Mouse (Mus musculus) forebrain, embryonic 11.5 days (tissue): ENCODE results near the gene Fpr2. TPM values are rescaled to one million over a fixed set of nuclear protein-coding genes. Genes with fewer than 3 reads are reported as not detected.

Experiments used
- ATAC-seq: fragments of 200-750 bp; cut with Nextera tagmentation; replicated peaks from 2 replicates; pipeline ENCODE4 v1.8.0; 2017; ENCODE audit warnings: moderate TSS enrichment; ENCODE audit not compliant: low FRiP score
- DNase-seq: peaks from one replicate; pipeline ENCODE4 v3.0.0-alpha.2; 2017; ENCODE audit warnings: low spot score
- H3K27ac ChIP-seq: fragments of 300-500 bp; sonication (generic); 2 replicates; pipeline ENCODE4 v1.5.1; 2014; ENCODE audit warnings: low read depth, low read length
- H3K27me3 ChIP-seq: fragments of 300-500 bp; sonication (generic); 2 replicates; pipeline ENCODE4 v1.6.1; 2014; ENCODE audit warnings: mild to moderate bottlenecking, low read length, mixed read lengths; ENCODE audit not compliant: control insufficient read depth, insufficient read depth
- H3K36me3 ChIP-seq: fragments of 300-500 bp; sonication (generic); 2 replicates; pipeline ENCODE4 v1.6.1; 2014; ENCODE audit warnings: mild to moderate bottlenecking, low read length, moderate library complexity, mixed read lengths; ENCODE audit not compliant: control insufficient read depth, insufficient read depth
- H3K4me1 ChIP-seq: fragments of 300-500 bp; sonication (generic); replicated peaks from 2 replicates; pipeline ENCODE4 v1.6.1; 2014; ENCODE audit warnings: low read length, mixed read lengths; ENCODE audit not compliant: control insufficient read depth, insufficient read depth
- H3K4me2 ChIP-seq: fragments of 300-500 bp; sonication (generic); 2 replicates; pipeline ENCODE4 v1.6.1; 2014; ENCODE audit warnings: low read depth, mild to moderate bottlenecking, low read length, moderate library complexity, mixed read lengths; ENCODE audit not compliant: severe bottlenecking
- H3K4me3 ChIP-seq: fragments of 300-500 bp; sonication (generic); 2 replicates; pipeline ENCODE4 v1.5.1; 2014; ENCODE audit warnings: low read depth, low read length
- H3K9ac ChIP-seq: fragments of 300-500 bp; sonication (generic); 2 replicates; pipeline ENCODE4 v1.6.1; 2014; ENCODE audit warnings: low read length
- H3K9me3 ChIP-seq: fragments of 300-500 bp; sonication (generic); 2 replicates; pipeline ENCODE4 v1.6.1; 2016; ENCODE audit warnings: low read length, mixed read lengths; ENCODE audit not compliant: control insufficient read depth
- whole genome bisulfite sequencing: fragments of 180-500 bp; shearing (Covaris S2); extraction: QIAGEN DNeasy Blood & Tissue Kit; methylation state at CpG from one replicate; pipeline ENCODE4 v1.1.7; 2014; 5-methylcytosine and 5-hydroxymethylcytosine counted together
- polyA plus RNA-seq: library from polyadenylated mRNA; unstranded; fragments of >200 nt; fragmentation: Nextera tagmentation; extraction: Ambion mirVana; gene quantifications from 2 replicates; pipeline ENCODE4 v1.2.1, GENCODE M21; 2014

The Fpr2 gene
- polyA plus RNA-seq, 1 experiment from 2014 or later, result not detected

DNA sequence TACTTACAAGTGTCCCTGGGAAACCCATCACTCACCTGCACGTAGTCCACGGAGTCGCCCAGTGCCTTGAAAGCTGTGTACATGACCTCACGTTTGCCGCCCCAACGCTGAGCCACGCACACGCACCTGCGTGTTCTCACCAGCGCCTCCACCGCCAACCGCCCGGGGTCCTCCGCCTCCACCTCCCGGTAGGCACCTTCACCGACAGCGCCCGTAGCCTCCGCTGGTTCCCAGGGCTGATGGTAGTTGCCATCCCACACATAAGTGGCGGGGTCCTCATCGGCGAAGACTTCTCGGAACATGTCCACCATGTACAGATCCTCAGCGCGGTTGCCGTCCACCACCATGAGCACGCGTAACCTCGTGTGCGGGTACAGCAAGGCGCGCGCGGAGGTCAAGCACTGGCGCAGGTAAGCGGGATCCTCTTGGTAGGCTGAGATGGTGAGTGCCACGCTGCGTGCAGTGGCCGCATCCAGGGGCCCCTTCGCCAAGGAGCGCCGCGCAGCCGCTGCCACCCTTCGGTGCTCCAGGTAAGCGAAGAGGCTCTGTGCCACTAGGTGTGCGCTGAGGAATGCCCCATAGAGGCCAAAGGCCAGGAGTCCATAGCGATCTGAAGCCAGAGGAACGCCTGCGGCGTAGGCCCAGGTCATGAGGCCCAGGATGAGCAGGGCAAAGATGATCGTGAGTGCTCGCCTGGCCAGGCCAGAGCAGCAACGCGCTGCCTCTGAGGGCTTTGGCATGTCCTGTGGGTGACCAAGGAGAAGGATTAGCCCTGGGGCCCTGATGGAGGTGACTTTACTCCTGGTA lies 37.5 kb upstream of the Fpr2 start:
- Histone ChIP-seq H3K4me3 (no peak overlapping the region), H3K27ac (no peak overlapping the region)
- WGBS, result 17% methylated on average over 54 of the region's 55 CpGs

DNA sequence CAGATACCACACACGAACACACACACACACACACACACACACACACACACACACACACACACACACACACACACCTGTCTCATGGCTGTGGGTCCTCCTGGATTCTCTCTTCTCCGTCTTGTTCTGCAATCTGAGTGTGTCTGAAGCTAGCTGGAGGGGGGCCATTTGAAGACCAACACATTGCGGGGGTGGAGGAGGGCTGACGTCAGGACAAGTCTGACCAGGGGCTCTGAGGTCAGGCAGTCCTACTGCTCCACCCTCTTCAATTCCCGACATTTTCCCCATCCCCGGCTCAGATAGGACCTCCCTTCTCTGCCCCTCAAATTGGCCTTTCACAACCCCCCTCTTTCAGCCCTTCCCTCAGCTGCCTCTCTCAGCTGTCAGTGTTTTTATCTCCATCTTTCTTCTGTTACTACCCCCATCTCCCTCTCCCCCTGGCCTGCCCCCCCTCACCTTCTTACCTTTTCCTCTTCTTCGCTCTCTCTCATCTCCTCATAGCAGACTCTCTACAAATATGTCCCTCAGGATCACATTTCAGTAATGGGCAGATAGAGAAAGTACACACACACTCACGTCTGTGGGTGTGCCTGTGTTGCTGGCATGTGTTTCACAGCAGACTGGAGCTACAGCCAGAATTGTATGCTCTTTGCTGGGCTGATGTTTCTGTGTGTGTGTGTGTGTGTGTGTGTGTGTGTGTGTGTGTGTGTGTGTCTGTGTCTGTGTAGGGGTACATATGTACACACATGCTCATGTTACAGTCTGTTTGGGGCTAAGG lies 32.4 kb upstream of the Fpr2 start, which contains the start of gene Has1:
TSS of gene Has1 (minus strand) at position 142 of the 775 bp plus-strand sequence.
- H3K27ac ChIP-seq, result no peak within 1 kb of the TSS

More for the DNA sequence above, 37.5 kb upstream of the Fpr2 start:
- Histone ChIP-seq H3K27me3 (peaks cover 4% of the 10 kb centered on the region; the same call in 1 of the 2 replicates), H3K36me3 (no peaks in the 10 kb centered on the region), H3K4me2 (0 out of 2 replicates have a peak overlapping the region, but pooled peaks have one; percentile 12), H3K9ac (no peak overlapping the region), H3K9me3 (no peaks in the 10 kb centered on the region), H3K4me1 (no peaks in the 10 kb centered on the region)
- DNase-seq, result peak; percentile 60
- peak; percentile 16 for ATAC-seq

GRCm38 (mm10) chr17:17856612-17857011 lies 31.0 kb upstream of the Fpr2 start:
- 89% methylated on average over 1 of the region's 1 CpGs for WGBS
- H3K4me1 ChIP-seq, result no peaks in the 10 kb centered on the region
- H3K4me2 ChIP-seq, result no peak overlapping the region
- H3K27me3 ChIP-seq, result no peaks in the 10 kb centered on the region
- no peak overlapping the region for H3K4me3 ChIP-seq
- no peak overlapping the region for H3K9ac ChIP-seq
- no peaks in the 10 kb centered on the region for H3K9me3 ChIP-seq
- ATAC-seq (no peak), DNase-seq (no peak)
- no peak overlapping the region for H3K27ac ChIP-seq
- H3K36me3 ChIP-seq, result no peaks in the 10 kb centered on the region

More for the DNA sequence above, 32.4 kb upstream of the Fpr2 start, which contains the start of gene Has1:
- Histone ChIP-seq H3K4me3 (no peak within 1 kb of the TSS), H3K9me3 (no peaks in the 10 kb centered on the region), H3K4me2 (no peak within 1 kb of the TSS), H3K9ac (no peak within 1 kb of the TSS), H3K27me3 (no peaks in the 10 kb centered on the region; the same call in 1 of the 2 replicates), H3K36me3 (no peaks in the 10 kb centered on the region), H3K4me1 (no peaks in the 10 kb centered on the region)
- DNase-seq (no peak), ATAC-seq (0 out of 2 replicates have a peak, but pooled peaks have one; percentile 39)
- WGBS, result 60% methylated on average over 7 of the region's 8 CpGs

DNA sequence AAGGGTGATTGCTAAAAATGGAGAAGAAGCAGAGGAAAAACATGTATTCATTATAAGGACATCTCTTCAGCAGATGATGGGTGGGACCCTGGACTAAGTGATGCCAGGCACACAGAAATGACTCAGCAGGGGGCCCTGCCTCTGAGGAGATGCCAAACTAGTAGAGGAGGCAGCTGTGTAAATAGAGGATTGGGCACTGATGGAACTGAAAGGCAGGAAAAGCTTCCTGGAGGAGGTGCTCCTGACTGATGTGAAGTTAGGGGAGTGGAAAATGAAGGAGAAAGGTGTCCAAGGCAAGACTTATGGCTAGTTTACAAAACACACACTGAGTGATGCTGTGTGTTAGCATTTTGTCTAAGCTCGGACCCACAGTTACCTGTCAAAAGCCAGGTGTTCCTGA lies 30.2 kb upstream of the Fpr2 start:
- Histone ChIP-seq H3K9ac (no peak overlapping the region), H3K4me1 (no peaks in the 10 kb centered on the region), H3K36me3 (no peaks in the 10 kb centered on the region), H3K27me3 (no peaks in the 10 kb centered on the region), H3K27ac (no peak overlapping the region), H3K9me3 (no peaks in the 10 kb centered on the region), H3K4me2 (no peak overlapping the region), H3K4me3 (no peak overlapping the region)
- ATAC-seq, result no peak
- DNase-seq, result no peak
- 84% methylated on average over 1 of the region's 1 CpGs for WGBS

GRCm38 (mm10) chr17:17860110-17860509 lies 27.5 kb upstream of the Fpr2 start:
- no peak overlapping the region for H3K27ac ChIP-seq
- H3K9ac ChIP-seq, result no peak overlapping the region
- WGBS, result 86% methylated on average over 3 of the region's 3 CpGs
- ATAC-seq (no peak), DNase-seq (no peak)
- H3K27me3 ChIP-seq, result no peaks in the 10 kb centered on the region
- no peaks in the 10 kb centered on the region for H3K4me1 ChIP-seq
- H3K4me2 ChIP-seq, result no peak overlapping the region
- H3K36me3 ChIP-seq, result no peaks in the 10 kb centered on the region
- no peak overlapping the region for H3K4me3 ChIP-seq
- no peaks in the 10 kb centered on the region for H3K9me3 ChIP-seq

- DNase-seq (no peak), ATAC-seq (no peak)
- Histone ChIP-seq H3K9ac (no peak overlapping the region), H3K4me2 (no peak overlapping the region), H3K27me3 (no peaks in the 10 kb centered on the region), H3K36me3 (no peaks in the 10 kb centered on the region), H3K27ac (no peak overlapping the region), H3K9me3 (no peaks in the 10 kb centered on the region), H3K4me1 (no peaks in the 10 kb centered on the region), H3K4me3 (no peak overlapping the region)
- WGBS, result 79% methylated on average over 1 of the region's 1 CpGs
Measured at GRCm38 (mm10) chr17:17862360-17862759, 25.3 kb upstream of the Fpr2 start.

DNA sequence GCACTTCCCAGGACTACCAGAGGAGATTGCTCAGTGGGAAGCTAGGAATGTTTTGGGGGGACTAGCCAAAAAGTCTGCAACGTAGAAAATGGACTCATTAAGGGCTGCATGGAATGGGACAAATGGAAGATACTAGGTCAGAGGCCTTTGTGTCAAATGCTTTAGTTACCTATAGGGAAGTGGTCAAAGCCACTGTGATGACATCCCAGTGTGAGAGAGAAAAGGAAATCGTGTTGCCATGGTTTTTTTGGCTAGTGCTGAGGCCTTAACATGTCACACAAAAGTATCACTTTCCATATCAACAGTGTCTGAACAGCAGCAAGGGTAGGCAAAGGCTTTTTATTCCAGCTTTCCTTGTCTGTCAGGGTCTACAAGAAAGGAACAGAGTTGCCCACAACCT lies 22.5 kb upstream of the Fpr2 start:
- ATAC-seq, result no peak

DNA sequence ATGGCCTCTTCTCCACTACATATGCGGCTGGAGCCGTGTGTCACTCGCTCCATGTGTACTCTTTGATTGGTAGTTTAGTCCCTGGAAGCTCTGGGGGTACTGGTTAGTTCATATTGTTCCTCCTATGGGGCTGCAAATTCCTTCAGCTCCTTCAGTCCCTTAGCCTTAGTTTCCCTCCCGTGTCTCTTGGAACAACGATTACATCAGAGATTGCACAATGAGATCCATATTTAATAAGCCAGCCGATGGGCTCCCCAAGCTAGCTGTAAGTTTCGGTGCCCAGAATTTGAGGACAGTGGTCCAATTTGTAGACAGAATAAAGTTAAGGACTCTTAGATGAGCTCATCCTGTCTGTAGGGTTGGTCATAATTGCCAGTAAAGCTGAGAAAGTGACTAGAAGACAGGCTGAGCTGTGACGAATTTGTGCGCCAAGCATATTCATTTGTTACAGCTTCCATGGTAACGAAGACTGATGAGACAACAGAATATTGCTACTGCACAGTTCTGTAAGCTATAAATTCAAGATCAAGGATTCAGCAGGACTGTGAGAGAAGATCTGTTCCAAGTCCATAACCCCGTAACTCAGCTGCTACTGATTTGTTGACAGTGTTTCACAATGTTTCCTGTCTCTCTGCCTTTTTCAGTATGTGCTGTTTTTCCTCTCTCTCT lies 20.7 kb upstream of the Fpr2 start:
- Histone ChIP-seq H3K36me3 (no peaks in the 10 kb centered on the region), H3K4me2 (no peak overlapping the region), H3K4me1 (no peaks in the 10 kb centered on the region), H3K27me3 (no peaks in the 10 kb centered on the region), H3K9me3 (no peaks in the 10 kb centered on the region), H3K4me3 (no peak overlapping the region), H3K9ac (no peak overlapping the region), H3K27ac (no peak overlapping the region)
- no peak for DNase-seq
- 89% methylated on average over 11 of the region's 11 CpGs for WGBS
- ATAC-seq, result no peak

More for the DNA sequence above, 22.5 kb upstream of the Fpr2 start:
- Histone ChIP-seq H3K4me3 (no peak overlapping the region), H3K4me1 (no peaks in the 10 kb centered on the region), H3K9ac (no peak overlapping the region), H3K27ac (no peak overlapping the region), H3K27me3 (no peaks in the 10 kb centered on the region), H3K4me2 (no peak overlapping the region), H3K36me3 (no peaks in the 10 kb centered on the region), H3K9me3 (no peaks in the 10 kb centered on the region)
- 59% methylated on average over 2 of the region's 2 CpGs for WGBS
- no peak for DNase-seq
